Mouse (Mus musculus) liver, embryonic 16.5 days (tissue): ENCODE results near the gene Raver1. TPM values are rescaled to one million over a fixed set of nuclear protein-coding genes. Genes with fewer than 3 reads are reported as not detected.

Experiments used
- ATAC-seq: fragments of 200-750 bp; cut with Nextera tagmentation; 2 replicates; pipeline ENCODE4 v1.8.0; 2017; ENCODE audit warnings: low read depth, mild to moderate bottlenecking, moderate number of reproducible peaks, moderate library complexity
- H3K27ac ChIP-seq: fragments of 300-500 bp; sonication (generic); 2 replicates; pipeline ENCODE4 v1.5.1; 2014; ENCODE audit warnings: mild to moderate bottlenecking, low read length
- H3K27me3 ChIP-seq: fragments of 300-500 bp; sonication (generic); 2 replicates; pipeline ENCODE4 v1.6.1; 2014; ENCODE audit warnings: low read depth, low read length, mixed read lengths; ENCODE audit not compliant: control insufficient read depth, insufficient read depth
- H3K36me3 ChIP-seq: fragments of 300-500 bp; sonication (generic); 2 replicates; pipeline ENCODE4 v1.6.1; 2014; ENCODE audit warnings: mild to moderate bottlenecking; ENCODE audit not compliant: control insufficient read depth, insufficient read depth
- H3K4me1 ChIP-seq: fragments of 300-500 bp; sonication (generic); 2 replicates; pipeline ENCODE4 v1.6.1; 2014; ENCODE audit warnings: low read depth, low read length, mixed read lengths; ENCODE audit not compliant: control insufficient read depth
- H3K4me2 ChIP-seq: fragments of 300-500 bp; sonication (generic); 2 replicates; pipeline ENCODE4 v1.6.1; 2014; ENCODE audit warnings: low read depth, low read length, mixed read lengths
- H3K4me3 ChIP-seq: fragments of 300-500 bp; sonication (generic); 2 replicates; pipeline ENCODE4 v1.5.1; 2014; ENCODE audit warnings: low read depth, mild to moderate bottlenecking, low read length
- H3K9ac ChIP-seq: fragments of 300-500 bp; sonication (generic); 2 replicates; pipeline ENCODE4 v1.6.1; 2014; ENCODE audit warnings: low read depth, low read length
- H3K9me3 ChIP-seq: fragments of 300-500 bp; sonication (generic); replicated peaks from 2 replicates; pipeline ENCODE4 v1.6.1; 2016; ENCODE audit warnings: low read length; ENCODE audit not compliant: control insufficient read depth
- WGBS: fragments of 180-500 bp; shearing (Covaris S2); extraction: QIAGEN DNeasy Blood & Tissue Kit; methylation state at CpG from one replicate; pipeline ENCODE4 v1.1.7; 2014; ENCODE audit not compliant: insufficient replicate concordance; 5-methylcytosine and 5-hydroxymethylcytosine counted together
- polyA plus RNA-seq: library from polyadenylated mRNA; unstranded; fragments of >200 nt; fragmentation: Nextera tagmentation; extraction: Ambion mirVana; gene quantifications from 2 replicates; pipeline ENCODE4 v1.2.1, GENCODE M21; 2015

Raver1 gene
- polyA plus RNA-seq, 1 experiment from 2014 or later, result 19.8 TPM

GRCm38 (mm10) chr9:21030781-21031250 is 61.0 kb downstream of the Raver1 start:
- peaks cover 56% of the 10 kb centered on the region for H3K4me1 ChIP-seq
- H3K4me2 ChIP-seq, result peak overlapping the region; percentile 99
- peaks cover 41% of the 10 kb centered on the region for H3K27me3 ChIP-seq
- peak; percentile 69 for ATAC-seq
- H3K36me3 ChIP-seq, result no peaks in the 10 kb centered on the region
- H3K27ac ChIP-seq, result peak overlapping the region; percentile 96
- under 1% methylated on average over 13 of the region's 13 CpGs for WGBS
- no peaks in the 10 kb centered on the region for H3K9me3 ChIP-seq
- H3K4me3 ChIP-seq, result peak overlapping the region; percentile 76
- peak overlapping the region; percentile 92 for H3K9ac ChIP-seq

GRCm38 (mm10) chr9:21030055-21030600 is 61.7 kb downstream of the Raver1 start:
- Histone ChIP-seq H3K9ac (peak overlapping the region; percentile 92), H3K36me3 (no peaks in the 10 kb centered on the region), H3K4me3 (peak overlapping the region; percentile 76), H3K27me3 (peaks cover 34% of the 10 kb centered on the region), H3K27ac (peak overlapping the region; percentile 96), H3K4me1 (peaks cover 56% of the 10 kb centered on the region), H3K4me2 (peak overlapping the region; percentile 99), H3K9me3 (no peaks in the 10 kb centered on the region)
- no peak for ATAC-seq
- WGBS, result 11% methylated on average over 22 of the region's 22 CpGs

DNA sequence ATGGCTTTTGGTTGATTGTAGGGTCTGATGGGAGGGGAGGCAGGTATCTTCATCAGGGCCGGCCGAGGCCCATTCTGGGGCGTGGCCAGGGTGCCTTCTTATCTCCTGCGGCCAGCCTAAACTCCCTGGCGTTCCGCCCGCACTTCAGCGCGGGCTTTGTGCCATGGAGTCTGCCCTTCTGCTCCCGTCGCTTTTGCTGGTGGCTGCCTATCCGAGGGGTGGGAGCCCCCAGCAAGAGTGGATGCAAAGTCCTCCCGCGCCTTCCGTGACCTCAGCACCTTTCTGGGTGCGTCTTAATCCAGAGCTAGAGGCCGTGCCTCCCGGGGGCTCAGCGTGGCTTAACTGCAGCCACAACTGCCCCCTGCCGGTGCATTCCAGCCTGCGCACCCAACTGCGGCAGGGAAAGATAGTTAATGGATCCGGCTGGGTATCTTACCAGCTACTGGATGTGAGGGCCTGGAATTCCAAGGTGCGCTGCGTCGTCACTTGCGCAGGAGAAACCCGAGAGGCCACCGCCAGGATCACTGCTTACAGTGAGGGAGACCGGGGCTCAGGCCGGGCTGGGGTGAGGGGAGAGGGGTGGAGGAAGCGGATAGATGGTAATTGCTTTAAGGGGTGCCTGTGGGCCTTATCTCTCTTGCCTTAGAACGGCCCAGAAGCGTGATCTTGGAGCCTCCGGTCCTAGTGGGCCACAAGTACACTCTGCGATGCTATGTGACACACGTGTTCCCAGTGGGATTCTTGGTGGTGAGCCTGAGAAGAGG is 62.3 kb downstream of the Raver1 start, which contains the start of gene Icam4:
Gene Icam4, plus strand, starts transcription at position 83 of the 764 bp plus-strand sequence.
- Histone ChIP-seq H3K36me3 (no peaks in the 10 kb centered on the region), H3K27me3 (peaks cover 28% of the 10 kb centered on the region), H3K27ac (peak within 1 kb of the TSS; percentile 96), H3K9ac (peak within 1 kb of the TSS; percentile 92), H3K4me1 (peaks cover 53% of the 10 kb centered on the region), H3K4me3 (peak within 1 kb of the TSS; percentile 76), H3K4me2 (peak within 1 kb of the TSS; percentile 99), H3K9me3 (no peaks in the 10 kb centered on the region)
- peak; percentile 82 for ATAC-seq
- WGBS, result under 1% methylated on average over 37 of the region's 37 CpGs

DNA sequence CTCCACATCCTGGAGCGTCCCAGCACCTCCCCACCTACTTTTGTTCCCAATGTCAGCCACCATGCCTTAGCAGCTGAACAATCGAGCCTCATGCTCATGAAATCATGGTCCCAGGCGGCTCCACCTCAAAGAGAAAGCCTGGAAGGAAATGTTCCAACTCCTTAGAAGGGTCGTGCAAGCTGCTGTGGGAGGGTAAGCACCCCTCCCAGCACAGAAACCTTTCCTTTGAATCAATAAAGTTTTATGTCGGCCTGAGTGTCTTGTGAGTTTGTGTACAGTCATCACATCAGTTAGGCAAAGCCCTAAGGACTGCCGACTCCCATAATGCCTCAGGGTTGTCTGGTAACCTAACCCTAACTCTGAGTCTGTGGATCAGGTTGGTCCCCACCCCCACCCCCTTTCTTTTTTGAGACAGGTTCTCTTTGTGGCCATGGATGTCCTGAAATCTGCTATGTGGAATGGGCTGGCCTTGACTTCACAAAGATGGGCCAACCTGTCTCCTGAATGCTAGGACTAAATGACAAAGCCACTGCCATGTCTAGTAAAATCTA is 63.2 kb downstream of the Raver1 start:
- peak overlapping the region; percentile 76 for H3K4me3 ChIP-seq
- peak overlapping the region; percentile 92 for H3K9ac ChIP-seq
- no peak for ATAC-seq
- peak overlapping the region; percentile 96 for H3K27ac ChIP-seq
- 38% methylated on average over 6 of the region's 6 CpGs for WGBS
- H3K9me3 ChIP-seq, result no peaks in the 10 kb centered on the region
- H3K27me3 ChIP-seq, result peaks cover 20% of the 10 kb centered on the region
- no peaks in the 10 kb centered on the region for H3K36me3 ChIP-seq
- peak overlapping the region; percentile 99 for H3K4me2 ChIP-seq
- peaks cover 52% of the 10 kb centered on the region for H3K4me1 ChIP-seq

DNA sequence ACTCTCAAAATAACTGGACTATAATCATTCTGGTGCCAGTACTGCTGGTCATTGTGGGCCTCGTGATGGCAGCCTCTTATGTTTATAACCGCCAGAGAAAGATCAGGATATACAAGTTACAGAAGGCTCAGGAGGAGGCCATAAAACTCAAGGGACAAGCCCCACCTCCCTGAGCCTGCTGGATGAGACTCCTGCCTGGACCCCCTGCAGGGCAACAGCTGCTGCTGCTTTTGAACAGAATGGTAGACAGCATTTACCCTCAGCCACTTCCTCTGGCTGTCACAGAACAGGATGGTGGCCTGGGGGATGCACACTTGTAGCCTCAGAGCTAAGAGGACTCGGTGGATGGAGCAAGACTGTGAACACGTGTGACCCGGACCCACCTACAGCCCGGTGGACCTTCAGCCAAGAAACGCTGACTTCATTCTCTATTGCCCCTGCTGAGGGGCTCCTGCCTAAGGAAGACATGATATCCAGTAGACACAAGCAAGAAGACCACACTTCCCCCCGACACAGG is 64.0 kb downstream of the Raver1 start:
- Histone ChIP-seq H3K9ac (peak overlapping the region; percentile 21; the same call in 1 of the 2 replicates), H3K4me2 (no peak overlapping the region), H3K9me3 (no peaks in the 10 kb centered on the region), H3K4me3 (no peak overlapping the region), H3K27me3 (peaks cover 12% of the 10 kb centered on the region), H3K36me3 (no peaks in the 10 kb centered on the region), H3K4me1 (peaks cover 44% of the 10 kb centered on the region), H3K27ac (peak overlapping the region; percentile 96)
- WGBS, result 72% methylated on average over 8 of the region's 8 CpGs
- no peak for ATAC-seq

- Histone ChIP-seq H3K27ac (peak overlapping the region; percentile 6), H3K27me3 (peaks cover 2% of the 10 kb centered on the region), H3K4me1 (peaks cover 34% of the 10 kb centered on the region), H3K9ac (no peak overlapping the region), H3K9me3 (no peaks in the 10 kb centered on the region), H3K4me2 (no peak overlapping the region), H3K4me3 (no peak overlapping the region), H3K36me3 (no peaks in the 10 kb centered on the region)
- 84% methylated on average over 12 of the region's 12 CpGs for WGBS
- ATAC-seq, result no peak
These were observed 65.0 kb downstream of the Raver1 start for GRCm38 (mm10) chr9:21026849-21027248.

- 79% methylated on average over 19 of the region's 19 CpGs for WGBS
- no peak overlapping the region for H3K9ac ChIP-seq
- H3K36me3 ChIP-seq, result no peaks in the 10 kb centered on the region
- H3K27ac ChIP-seq, result no peak overlapping the region
- H3K27me3 ChIP-seq, result no peaks in the 10 kb centered on the region
- H3K4me1 ChIP-seq, result peaks cover 25% of the 10 kb centered on the region
- no peak overlapping the region for H3K4me2 ChIP-seq
- ATAC-seq, result no peak
- H3K4me3 ChIP-seq, result no peak overlapping the region
- H3K9me3 ChIP-seq, result no peaks in the 10 kb centered on the region
These were observed 66.5 kb downstream of the Raver1 start for GRCm38 (mm10) chr9:21025258-21025810.
